ENCODE assay signal across 23 mouse cellular contexts in genomic region chr2:84061221-84061620, GRCm38 (mm10).
DNase-seq lines count a peak whose midpoint lies in the region; ATAC-seq and TF ChIP-seq lines count a peak whose summit lies in the region.
"Had no signal": no experiment of that assay in that cellular context is flagged by ENCODE, and none has a peak within 500 bp of the region (broad histone marks: within the 10 kb centered on the region; RNA-seq: fewer than 3 reads in every experiment).

No protein-coding gene starts in this region.

- no peaks in the 10 kb centered on the region for H3K36me3 ChIP-seq in liver, embryonic 14.5 days (replicated peaks; ENCODE audit: control insufficient read depth, insufficient read depth, low read depth)
- H3K36me3 ChIP-seq in liver, embryonic 12.5 days, result no peaks in the 10 kb centered on the region
- H3K36me3 ChIP-seq in intestine, embryonic 15.5 days, result no peaks in the 10 kb centered on the region
- H3K36me3 ChIP-seq in forebrain, embryonic 10.5 days (replicated peaks), result no peaks in the 10 kb centered on the region
- H3K36me3 ChIP-seq: embryonic facial prominence, embryonic 13.5 days; embryonic facial prominence, embryonic 15.5 days; forebrain, embryonic 15.5 days had no signal

- H3K4me2 ChIP-seq in liver, embryonic 14.5 days (ENCODE audit: low read depth), result no peak overlapping the region
- no peak overlapping the region for H3K4me2 ChIP-seq in liver, embryonic 12.5 days
- no peak overlapping the region for H3K4me2 ChIP-seq in intestine, embryonic 15.5 days (replicated peaks)
- H3K4me2 ChIP-seq: embryonic facial prominence, embryonic 13.5 days; embryonic facial prominence, embryonic 15.5 days; forebrain, embryonic 13.5 days; forebrain, embryonic 15.5 days had no signal

- whole genome bisulfite sequencing in liver, embryonic 14.5 days (ENCODE audit: insufficient replicate concordance), result 72% methylated on average over 1 of the region's 1 CpGs
- WGBS in liver, embryonic 12.5 days (ENCODE audit: insufficient replicate concordance), result 67% methylated on average over 1 of the region's 1 CpGs
- 92% methylated on average over 1 of the region's 1 CpGs for WGBS in intestine, embryonic 15.5 days
- 77% methylated on average over 1 of the region's 1 CpGs for WGBS in forebrain, embryonic 10.5 days

- H3K4me3 ChIP-seq in liver, embryonic 14.5 days (ENCODE audit: insufficient read depth in 1 of 2, low read depth in 2 of 2, low read length in 2 of 2), result no peak overlapping the region
- H3K4me3 ChIP-seq in liver, embryonic 12.5 days, result no peak overlapping the region
- no peak overlapping the region for H3K4me3 ChIP-seq in intestine, embryonic 15.5 days (replicated peaks)
- no peak overlapping the region for H3K4me3 ChIP-seq in forebrain, embryonic 10.5 days
- H3K4me3 ChIP-seq: embryonic facial prominence, embryonic 13.5 days; embryonic facial prominence, embryonic 15.5 days; erythroblast, embryonic 14.5 days; forebrain, embryonic 13.5 days; forebrain, embryonic 15.5 days had no signal

- peaks cover 11 to 13% of the 10 kb centered on the region in 2 experiments for H3K4me1 ChIP-seq in liver, embryonic 14.5 days (replicated peaks; ENCODE audit: control insufficient read depth in 2 of 2, insufficient read depth in 2 of 2, low read length in 1 of 2)
- H3K4me1 ChIP-seq in liver, embryonic 12.5 days, result peaks cover 10% of the 10 kb centered on the region
- H3K4me1 ChIP-seq in intestine, embryonic 15.5 days (replicated peaks), result no peaks in the 10 kb centered on the region
- H3K4me1 ChIP-seq in forebrain, embryonic 10.5 days, result no peaks in the 10 kb centered on the region
- H3K4me1 ChIP-seq: embryonic facial prominence, embryonic 13.5 days; embryonic facial prominence, embryonic 15.5 days; forebrain, embryonic 13.5 days; forebrain, embryonic 15.5 days had no signal

- DNase-seq in liver, embryonic 14.5 days (ENCODE audit: low read depth in 3 of 3, low spot score in 3 of 3), result no peak
- no peak for DNase-seq in frontal cortex, postnatal 25 days (ENCODE audit: low spot score in 2 of 2)
- no peak for DNase-seq in forebrain, embryonic 10.5 days (ENCODE audit: extremely low spot score, low spot score)
- DNase-seq: adrenal gland, adult 2 months; adrenal gland, postnatal 10 days; adrenal gland, postnatal 25 days; cerebellum, adult 11-12 months; cerebellum, adult 2 months; cerebellum, adult 9-10 months; cerebellum, postnatal 10 days; cerebellum, postnatal 25 days; embryo, embryonic 11 days; forebrain, postnatal 0 days had no signal

- no peak for TF ChIP-seq CTCF in liver, embryonic 14.5 days (IDR thresholded peaks at IDR 0.05; ENCODE audit: low read depth)

- TF ChIP-seq EP300 in liver, embryonic 14.5 days (IDR thresholded peaks at IDR 0.05; ENCODE audit: low read depth), result no peak

- no peak overlapping the region for H3K9ac ChIP-seq in liver, embryonic 14.5 days (replicated peaks)
- H3K9ac ChIP-seq in liver, embryonic 12.5 days, result no peak overlapping the region
- no peak overlapping the region for H3K9ac ChIP-seq in intestine, embryonic 15.5 days
- H3K9ac ChIP-seq: embryonic facial prominence, embryonic 13.5 days; embryonic facial prominence, embryonic 15.5 days; forebrain, embryonic 13.5 days; forebrain, embryonic 15.5 days; forebrain, postnatal 0 days had no signal

- H3K27ac ChIP-seq in liver, embryonic 14.5 days, result no peak overlapping the region
- no peak overlapping the region for H3K27ac ChIP-seq in liver, embryonic 12.5 days
- no peak overlapping the region for H3K27ac ChIP-seq in intestine, embryonic 15.5 days
- H3K27ac ChIP-seq in forebrain, embryonic 10.5 days, result no peak overlapping the region
- H3K27ac ChIP-seq: embryonic facial prominence, embryonic 13.5 days; embryonic facial prominence, embryonic 15.5 days; forebrain, embryonic 13.5 days; forebrain, embryonic 15.5 days had no signal

- ATAC-seq in liver, embryonic 14.5 days (ENCODE audit: insufficient read depth), result 0 out of 2 replicates have a peak, but pooled peaks have one; percentile 8
- no peak for ATAC-seq in liver, embryonic 12.5 days
- 0 out of 2 replicates have a peak, but pooled peaks have one; percentile 17 for ATAC-seq in common myeloid progenitor, adult 5-6 weeks (replicated peaks; ENCODE audit: low read depth, poor library complexity, severe bottlenecking)
- ATAC-seq in megakaryocyte, adult 5-6 weeks (ENCODE audit: poor library complexity, severe bottlenecking), result peak; percentile 54
- ATAC-seq in monocyte, adult 5-6 weeks (replicated peaks; ENCODE audit: insufficient number of reproducible peaks, low FRiP score, low TSS enrichment, poor library complexity, severe bottlenecking), result 0 out of 2 replicates have a peak, but pooled peaks have one; percentile 19
- no peak for ATAC-seq in intestine, embryonic 15.5 days
- ATAC-seq: forebrain, embryonic 13.5 days; forebrain, embryonic 15.5 days; forebrain, postnatal 0 days had no signal

- H3K27me3 ChIP-seq in liver, embryonic 14.5 days (ENCODE audit: control insufficient read depth, insufficient read depth, low read length), result no peaks in the 10 kb centered on the region
- H3K27me3 ChIP-seq in liver, embryonic 12.5 days (replicated peaks), result no peaks in the 10 kb centered on the region
- no peaks in the 10 kb centered on the region for H3K27me3 ChIP-seq in intestine, embryonic 15.5 days (replicated peaks)
- no peaks in the 10 kb centered on the region for H3K27me3 ChIP-seq in forebrain, embryonic 10.5 days (ENCODE audit: poor library complexity, severe bottlenecking)
- H3K27me3 ChIP-seq: embryonic facial prominence, embryonic 13.5 days; embryonic facial prominence, embryonic 15.5 days; forebrain, embryonic 13.5 days; forebrain, embryonic 15.5 days had no signal

- no peaks in the 10 kb centered on the region for H3K9me3 ChIP-seq in liver, embryonic 14.5 days (ENCODE audit: control insufficient read depth, low read length)
- no peaks in the 10 kb centered on the region for H3K9me3 ChIP-seq in liver, embryonic 12.5 days (replicated peaks)
- no peaks in the 10 kb centered on the region for H3K9me3 ChIP-seq in intestine, embryonic 15.5 days
- no peaks in the 10 kb centered on the region for H3K9me3 ChIP-seq in forebrain, embryonic 10.5 days
- H3K9me3 ChIP-seq: embryonic facial prominence, embryonic 13.5 days; embryonic facial prominence, embryonic 15.5 days; forebrain, embryonic 13.5 days; forebrain, embryonic 15.5 days had no signal

Comparison
In these comparisons a context has a peak if more than half of its experiments do, and no peak if none do; other contexts are left out.
1. ATAC-seq: peak in liver, embryonic 14.5 days (single experiment), common myeloid progenitor, adult 5-6 weeks (single experiment), megakaryocyte, adult 5-6 weeks (single experiment) and monocyte, adult 5-6 weeks (single experiment); none in liver, embryonic 12.5 days (single experiment) and intestine, embryonic 15.5 days (single experiment).